Mouse (Mus musculus): ENCODE results near the gene 4833439L19Rik. TPM values are rescaled to one million over a fixed set of nuclear protein-coding genes. Genes with fewer than 3 reads are reported as not detected.

The 4833439L19Rik gene
- polyA plus RNA-seq, 1 experiment from 2014 or later, result 156 TPM

DNA sequence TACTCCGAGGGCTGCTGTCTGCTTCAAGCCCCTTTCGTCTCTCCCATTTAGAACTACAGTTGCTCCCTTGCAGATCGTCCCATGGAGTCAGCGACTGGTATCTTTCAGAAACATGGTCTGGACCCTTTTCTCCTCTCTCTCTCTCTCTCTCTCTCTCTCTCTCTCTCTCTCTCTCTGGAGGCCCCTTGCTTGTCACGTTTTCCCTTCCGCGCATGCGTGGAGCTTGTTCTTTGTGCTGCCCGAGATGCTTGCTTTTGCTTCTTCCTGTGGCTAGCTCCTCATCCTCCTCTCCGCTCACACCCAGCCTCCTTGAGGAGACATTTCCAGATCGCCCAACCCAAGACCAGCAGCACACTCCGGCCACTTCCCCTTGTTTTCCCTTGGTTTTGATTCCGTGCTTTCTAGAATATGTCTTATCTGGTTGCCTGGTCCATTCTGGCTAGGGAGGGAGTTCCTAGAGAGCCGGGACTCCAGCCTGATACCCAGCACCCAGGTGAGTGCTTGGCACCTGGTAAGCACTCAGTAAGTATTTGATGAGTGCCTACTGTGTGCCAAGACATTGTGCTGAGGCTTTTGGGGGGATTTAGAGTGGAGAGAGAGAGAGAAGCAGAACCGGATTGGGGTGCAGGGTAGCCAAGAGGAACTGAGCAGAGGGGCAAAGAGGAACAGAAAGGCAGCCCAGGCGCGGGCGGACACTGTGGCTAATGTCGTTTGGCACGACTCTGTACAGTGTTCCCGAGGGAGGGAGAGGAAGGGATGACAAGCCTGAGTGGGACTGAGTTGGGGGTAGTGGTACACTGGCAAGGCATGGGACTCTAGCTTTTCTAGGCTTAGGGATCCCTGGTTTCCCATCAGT, 12.6 kb upstream of the 4833439L19Rik start:
- H3K36me3 ChIP-seq, result peaks cover 66% of the 10 kb centered on the region
- H3K9me3 ChIP-seq, result no peaks in the 10 kb centered on the region
- 81% methylated on average over 21 of the region's 21 CpGs for WGBS
- H3K9ac ChIP-seq, result no peak overlapping the region
- peaks cover 23% of the 10 kb centered on the region for H3K4me1 ChIP-seq
- no peak overlapping the region for H3K4me3 ChIP-seq
- no peak overlapping the region for H3K27ac ChIP-seq
- no peak overlapping the region for H3K4me2 ChIP-seq (replicated peaks)
- no peak for ATAC-seq (ENCODE audit: low FRiP score, low read depth)
- H3K27me3 ChIP-seq, result peaks cover 4% of the 10 kb centered on the region; the same call in 1 of the 2 replicates

DNA sequence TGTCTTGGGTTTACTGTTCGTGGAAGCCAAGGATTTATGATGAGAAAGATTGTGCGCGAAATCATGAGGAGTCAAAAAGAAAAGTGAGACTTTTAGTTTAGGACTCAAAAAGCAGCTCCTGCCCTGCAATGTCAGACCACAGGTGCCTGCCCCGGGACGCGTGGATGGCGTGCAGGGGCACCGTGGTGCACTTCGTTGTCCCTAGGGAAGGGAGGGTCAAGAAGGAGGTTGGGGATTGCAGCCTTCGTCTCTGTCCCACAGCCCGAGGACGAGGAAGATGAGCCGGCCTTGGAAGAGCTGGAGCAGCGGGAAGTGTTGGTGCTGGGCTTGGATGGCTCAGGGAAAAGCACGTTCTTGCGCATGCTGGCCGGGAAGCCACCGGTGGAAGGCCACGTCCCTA, 10.3 kb upstream of the 4833439L19Rik start:
- Histone ChIP-seq H3K9me3 (no peaks in the 10 kb centered on the region), H3K27me3 (peaks cover 4% of the 10 kb centered on the region; the same call in 1 of the 2 replicates), H3K4me1 (peaks cover 23% of the 10 kb centered on the region), H3K36me3 (peaks cover 43% of the 10 kb centered on the region), H3K9ac (peak overlapping the region; percentile 96), H3K4me3 (peak overlapping the region; percentile 98), H3K27ac (peak overlapping the region; percentile 73; the same call in 1 of the 2 replicates), H3K4me2 (replicated peaks) (peak overlapping the region; percentile 92)
- ATAC-seq (ENCODE audit: low FRiP score, low read depth), result no peak
- WGBS, result 2% methylated on average over 19 of the region's 19 CpGs

DNA sequence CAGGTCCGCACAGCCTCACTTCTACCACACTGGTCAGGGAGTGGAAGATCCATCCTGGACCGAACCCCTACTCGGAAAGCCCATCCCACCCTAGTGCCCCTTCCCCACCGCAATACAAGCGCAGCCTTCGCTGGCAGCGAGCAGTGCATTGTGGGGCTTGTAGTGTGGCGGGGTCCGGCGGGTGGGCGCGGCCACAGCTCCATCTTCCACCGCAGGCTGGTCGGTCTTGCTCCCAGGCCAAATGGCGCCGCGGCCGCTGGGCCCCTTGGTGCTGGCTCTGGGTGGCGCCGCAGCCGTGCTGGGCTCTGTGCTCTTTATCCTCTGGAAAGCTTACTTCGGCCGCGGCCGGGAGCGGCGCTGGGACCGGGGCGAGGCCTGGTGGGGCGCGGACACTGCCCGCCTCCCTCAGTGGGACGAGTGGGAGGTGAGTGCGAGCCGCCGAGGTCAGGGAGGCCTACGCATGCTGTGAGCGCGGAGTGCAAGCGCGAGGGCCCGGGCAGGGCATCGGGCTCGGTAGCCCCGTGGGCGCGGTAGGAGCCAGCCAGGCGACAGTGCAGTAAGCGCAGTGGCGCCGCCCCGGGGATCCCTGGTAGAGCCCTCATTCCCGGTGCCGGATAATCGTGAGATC, 9.7 kb upstream of the 4833439L19Rik start, which contains the start of gene Arl10:
TSS of gene Arl10 (plus strand) at position 162 of the 628 bp plus-strand sequence.
- peak within 1 kb of the TSS; percentile 96 for H3K9ac ChIP-seq
- H3K4me3 ChIP-seq, result peak within 1 kb of the TSS; percentile 98
- WGBS, result under 1% methylated on average over 55 of the region's 55 CpGs
- peak within 1 kb of the TSS; percentile 92 for H3K4me2 ChIP-seq (replicated peaks)
- no peaks in the 10 kb centered on the region for H3K9me3 ChIP-seq
- H3K27ac ChIP-seq, result peak within 1 kb of the TSS; percentile 73; the same call in 1 of the 2 replicates
- H3K36me3 ChIP-seq, result peaks cover 38% of the 10 kb centered on the region
- ATAC-seq (ENCODE audit: low FRiP score, low read depth), result peak; percentile 93
- peaks cover 4% of the 10 kb centered on the region; the same call in 1 of the 2 replicates for H3K27me3 ChIP-seq
- peaks cover 23% of the 10 kb centered on the region for H3K4me1 ChIP-seq

DNA sequence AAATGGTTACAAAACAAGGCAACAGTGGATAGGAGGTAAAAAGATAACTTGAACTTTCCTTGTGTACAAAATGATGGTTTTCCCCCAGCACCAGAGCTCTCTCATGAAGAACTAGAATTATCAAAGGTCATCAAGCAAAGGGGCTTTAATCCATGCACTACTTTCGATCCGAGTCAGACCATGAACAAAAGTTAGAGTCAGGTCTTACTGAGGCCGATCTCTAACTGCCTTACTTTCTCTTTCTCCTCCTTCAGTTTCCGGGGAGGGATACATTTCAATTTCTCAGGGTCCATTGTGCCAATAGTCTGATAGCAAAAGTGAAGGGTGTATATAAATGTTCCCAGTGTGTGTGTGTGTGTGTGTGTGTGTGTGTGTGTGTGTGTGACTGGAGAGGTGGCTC, 7.4 kb upstream of the 4833439L19Rik start:
- Histone ChIP-seq H3K27me3 (peaks cover 4% of the 10 kb centered on the region; the same call in 1 of the 2 replicates), H3K9me3 (no peaks in the 10 kb centered on the region), H3K36me3 (peaks cover 15% of the 10 kb centered on the region), H3K27ac (no peak overlapping the region), H3K4me3 (no peak overlapping the region), H3K9ac (no peak overlapping the region), H3K4me2 (replicated peaks) (no peak overlapping the region), H3K4me1 (peaks cover 23% of the 10 kb centered on the region)
- 87% methylated on average over 4 of the region's 4 CpGs for WGBS
- ATAC-seq (ENCODE audit: low FRiP score, low read depth), result no peak

DNA sequence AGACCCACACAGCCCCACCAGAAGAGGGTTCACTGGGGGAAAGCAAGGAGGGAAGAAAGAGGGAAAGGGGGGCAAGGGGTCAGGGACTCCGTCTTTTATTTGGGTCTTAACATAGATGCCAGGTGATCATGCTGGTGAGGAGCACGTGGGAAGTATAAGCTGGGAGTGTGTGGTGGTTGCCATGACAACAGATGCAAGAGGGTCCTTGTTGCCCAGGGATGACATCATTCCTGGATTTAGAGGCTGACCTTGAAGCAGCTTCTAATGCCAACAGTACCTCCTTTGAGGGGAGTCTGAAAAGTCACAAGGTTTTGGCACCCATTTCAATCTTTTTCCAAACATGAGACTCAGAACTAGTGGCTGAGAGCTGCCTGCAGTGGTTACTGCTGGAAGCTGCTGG, 6.4 kb upstream of the 4833439L19Rik start:
- H3K4me3 ChIP-seq, result no peak overlapping the region
- peaks cover 4% of the 10 kb centered on the region; the same call in 1 of the 2 replicates for H3K27me3 ChIP-seq
- H3K4me2 ChIP-seq (replicated peaks), result no peak overlapping the region
- WGBS, result 33% methylated on average over 2 of the region's 2 CpGs
- H3K4me1 ChIP-seq, result peaks cover 15% of the 10 kb centered on the region
- peaks cover 5% of the 10 kb centered on the region for H3K36me3 ChIP-seq
- ATAC-seq (ENCODE audit: low FRiP score, low read depth), result no peak
- H3K9ac ChIP-seq, result no peak overlapping the region
- H3K27ac ChIP-seq, result no peak overlapping the region
- H3K9me3 ChIP-seq, result no peaks in the 10 kb centered on the region

DNA sequence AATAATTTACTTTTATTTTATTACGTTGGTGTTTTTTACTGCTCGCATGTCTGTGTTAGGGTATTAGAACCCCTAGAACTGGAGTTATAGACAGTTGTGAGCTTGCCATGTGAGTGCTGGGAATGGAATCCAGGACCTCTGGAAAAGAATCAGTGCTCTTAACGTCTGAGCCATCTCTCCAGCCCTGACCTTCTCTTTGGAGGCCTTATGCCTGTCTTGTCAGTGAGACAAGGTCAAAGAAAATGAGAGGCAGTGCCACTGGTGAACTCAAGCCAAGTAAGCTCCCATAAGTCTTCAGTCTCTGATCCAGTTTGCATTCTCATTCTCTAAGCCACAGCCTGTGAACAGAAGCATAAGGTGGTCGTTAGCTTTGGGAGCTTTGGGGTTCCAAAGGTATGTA, 5.5 kb upstream of the 4833439L19Rik start:
- Histone ChIP-seq H3K36me3 (no peaks in the 10 kb centered on the region), H3K4me3 (no peak overlapping the region), H3K27ac (no peak overlapping the region), H3K9me3 (no peaks in the 10 kb centered on the region), H3K27me3 (peaks cover 4% of the 10 kb centered on the region; the same call in 1 of the 2 replicates), H3K9ac (no peak overlapping the region), H3K4me2 (replicated peaks) (no peak overlapping the region), H3K4me1 (peaks cover 6% of the 10 kb centered on the region)
- no peak for ATAC-seq (ENCODE audit: low FRiP score, low read depth)
- 78% methylated on average over 4 of the region's 4 CpGs for WGBS

DNA sequence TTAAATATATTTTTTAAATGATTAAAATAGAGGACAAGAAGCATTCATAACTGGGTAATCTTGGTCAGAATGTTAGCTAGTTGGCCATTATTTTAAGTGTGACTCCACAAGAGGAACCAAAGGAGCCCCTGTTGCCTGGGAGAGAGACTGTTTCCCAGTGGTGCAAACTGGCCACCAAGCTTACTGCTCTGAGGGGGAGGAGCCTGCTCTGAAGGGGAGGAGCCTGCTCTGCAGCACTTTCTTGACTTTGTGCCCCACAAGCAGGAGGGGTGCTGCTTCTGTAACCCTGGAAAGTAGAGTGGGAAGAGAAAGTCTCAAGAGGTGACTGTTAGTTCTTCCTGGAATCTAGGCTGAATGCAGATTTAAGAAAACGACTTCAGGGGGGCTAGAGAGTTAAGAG, 4.0 kb upstream of the 4833439L19Rik start:
- no peak overlapping the region for H3K4me2 ChIP-seq (replicated peaks)
- H3K4me1 ChIP-seq, result peaks cover 3% of the 10 kb centered on the region
- no peaks in the 10 kb centered on the region for H3K9me3 ChIP-seq
- no peak for ATAC-seq (ENCODE audit: low FRiP score, low read depth)
- no peak overlapping the region for H3K9ac ChIP-seq
- H3K36me3 ChIP-seq, result no peaks in the 10 kb centered on the region
- H3K4me3 ChIP-seq, result no peak overlapping the region
- 61% methylated on average over 1 of the region's 1 CpGs for WGBS
- no peak overlapping the region for H3K27ac ChIP-seq
- peaks cover 4% of the 10 kb centered on the region; the same call in 1 of the 2 replicates for H3K27me3 ChIP-seq

DNA sequence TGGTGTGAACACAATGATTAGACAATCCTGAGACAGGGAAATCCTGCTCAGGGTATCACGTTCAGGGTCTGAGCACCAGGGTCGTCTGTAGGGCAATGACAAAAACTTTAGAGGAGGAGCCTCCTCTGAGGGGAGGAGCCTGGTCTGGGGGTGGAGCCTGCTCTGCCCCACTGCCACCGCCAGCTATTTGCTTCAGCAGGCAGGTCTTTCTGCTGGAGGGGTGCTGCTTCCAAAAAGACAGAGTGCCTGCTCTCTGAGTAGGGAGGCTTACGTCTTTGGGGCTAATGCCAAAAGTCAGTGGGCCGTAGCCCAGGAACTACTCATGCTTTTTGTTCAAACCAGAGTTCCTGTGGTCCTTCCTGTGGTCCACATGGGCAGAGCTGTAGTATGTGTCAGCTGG, 3.1 kb upstream of the 4833439L19Rik start:
- Histone ChIP-seq H3K4me2 (replicated peaks) (no peak overlapping the region), H3K4me3 (no peak overlapping the region), H3K27me3 (no peaks in the 10 kb centered on the region), H3K4me1 (peaks cover 10% of the 10 kb centered on the region), H3K9ac (no peak overlapping the region), H3K9me3 (no peaks in the 10 kb centered on the region), H3K36me3 (0 out of 2 replicates have a peak, but pooled peaks cover 2% of the 10 kb centered on the region), H3K27ac (no peak overlapping the region)
- 42% methylated on average over 5 of the region's 5 CpGs for WGBS
- ATAC-seq (ENCODE audit: low FRiP score, low read depth), result no peak

DNA sequence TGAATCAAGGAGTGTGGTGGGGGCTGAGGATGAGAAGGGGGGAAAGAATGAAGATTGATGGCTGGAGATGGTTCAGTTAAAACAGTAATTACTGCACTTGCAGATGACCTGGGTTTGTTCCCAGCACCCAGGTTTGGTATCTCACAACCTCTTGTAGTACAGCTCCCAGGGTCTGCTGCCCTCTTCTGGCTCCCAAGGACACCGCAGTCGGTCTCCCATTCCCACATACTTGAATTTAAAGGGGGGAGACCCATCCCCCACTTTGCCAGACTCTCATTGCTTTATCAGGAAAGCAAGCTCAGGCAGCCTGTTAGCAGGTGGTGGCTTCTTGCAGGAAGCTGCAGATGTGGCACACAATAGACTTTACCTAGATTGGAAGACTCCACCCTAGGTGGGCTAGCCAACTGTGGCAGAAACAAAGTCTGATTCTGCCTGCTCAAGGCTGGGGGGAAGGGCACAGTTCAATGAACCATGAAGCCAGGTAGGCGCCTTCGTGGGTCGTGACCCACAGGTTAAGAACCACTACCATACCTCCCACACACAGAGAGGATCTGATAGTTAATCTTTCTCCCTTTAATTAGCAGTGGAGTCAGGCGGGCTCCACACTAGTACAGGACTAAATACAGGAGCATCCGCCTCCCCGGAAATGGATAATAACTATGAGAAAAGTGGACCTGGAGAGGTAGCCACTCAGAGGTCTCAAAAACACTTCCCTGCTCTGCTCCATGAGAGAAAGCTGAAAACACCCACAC, 535 bp upstream of the 4833439L19Rik start:
- 47% methylated on average over 8 of the region's 8 CpGs for WGBS
- no peak overlapping the region for H3K27ac ChIP-seq
- no peaks in the 10 kb centered on the region for H3K9me3 ChIP-seq
- peak overlapping the region; percentile 93 for H3K4me2 ChIP-seq (replicated peaks)
- peaks cover 12% of the 10 kb centered on the region for H3K4me1 ChIP-seq
- H3K9ac ChIP-seq, result peak overlapping the region; percentile 15; the same call in 1 of the 2 replicates
- peak overlapping the region; percentile 77 for H3K4me3 ChIP-seq
- peaks cover 27% of the 10 kb centered on the region for H3K36me3 ChIP-seq
- H3K27me3 ChIP-seq, result no peaks in the 10 kb centered on the region
- ATAC-seq (ENCODE audit: low FRiP score, low read depth), result peak; percentile 54; the same call in 1 of the 2 replicates

DNA sequence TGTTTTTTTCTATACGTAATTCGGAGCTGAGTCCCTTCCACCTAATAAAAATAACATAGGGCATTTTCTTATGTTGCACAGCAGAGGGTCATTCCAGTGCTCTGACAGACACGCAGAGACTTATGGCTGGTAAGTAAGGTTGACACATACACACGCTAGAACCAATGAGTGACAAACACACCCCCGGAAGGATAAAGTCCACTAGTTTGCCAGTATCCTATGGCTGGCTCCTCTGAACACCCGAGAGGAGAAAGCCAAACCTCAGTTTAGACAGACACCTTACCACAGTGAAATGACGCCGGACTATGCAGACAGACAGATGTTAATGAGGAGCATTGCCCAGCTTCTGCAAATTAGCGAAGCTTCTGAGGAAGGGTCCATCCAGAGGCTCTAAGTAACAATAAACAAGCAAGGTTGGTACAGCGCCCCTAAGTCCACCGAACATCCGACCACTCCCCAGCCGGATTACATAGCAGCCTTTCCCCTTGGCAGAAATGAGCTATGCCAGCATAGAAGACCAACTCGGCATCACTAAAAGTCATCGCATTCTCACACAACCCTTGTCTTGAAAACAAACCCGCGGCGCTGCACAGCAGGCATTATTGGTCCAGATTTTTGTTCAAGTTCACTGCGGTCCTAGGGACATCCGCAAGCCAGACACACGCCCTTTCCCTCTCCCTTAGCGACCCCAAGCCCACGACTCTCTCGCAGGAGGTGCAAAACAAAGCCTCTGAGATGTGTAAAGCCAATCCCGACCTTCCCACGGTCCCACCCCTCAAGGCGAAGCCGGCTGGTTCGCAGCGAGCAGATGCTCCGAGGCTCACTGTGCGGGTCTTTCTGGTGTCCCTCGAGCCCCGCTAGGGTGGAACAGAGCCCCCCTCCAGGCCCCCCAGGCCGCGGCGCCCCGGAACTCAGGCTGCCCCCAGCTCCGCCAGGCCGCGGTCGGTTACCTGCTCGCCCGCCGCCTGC, 719 bp downstream of the 4833439L19Rik start:
- H3K36me3 ChIP-seq, result peaks cover 39% of the 10 kb centered on the region
- no peaks in the 10 kb centered on the region for H3K9me3 ChIP-seq
- no peaks in the 10 kb centered on the region for H3K27me3 ChIP-seq
- peak overlapping the region; percentile 65 for H3K27ac ChIP-seq
- peak overlapping the region; percentile 93 for H3K4me2 ChIP-seq (replicated peaks)
- peak; percentile 60 for ATAC-seq (ENCODE audit: low FRiP score, low read depth)
- peaks cover 12% of the 10 kb centered on the region for H3K4me1 ChIP-seq
- peak overlapping the region; percentile 91 for H3K9ac ChIP-seq
- H3K4me3 ChIP-seq, result peak overlapping the region; percentile 77
- WGBS, result 10% methylated on average over 45 of the region's 45 CpGs

DNA sequence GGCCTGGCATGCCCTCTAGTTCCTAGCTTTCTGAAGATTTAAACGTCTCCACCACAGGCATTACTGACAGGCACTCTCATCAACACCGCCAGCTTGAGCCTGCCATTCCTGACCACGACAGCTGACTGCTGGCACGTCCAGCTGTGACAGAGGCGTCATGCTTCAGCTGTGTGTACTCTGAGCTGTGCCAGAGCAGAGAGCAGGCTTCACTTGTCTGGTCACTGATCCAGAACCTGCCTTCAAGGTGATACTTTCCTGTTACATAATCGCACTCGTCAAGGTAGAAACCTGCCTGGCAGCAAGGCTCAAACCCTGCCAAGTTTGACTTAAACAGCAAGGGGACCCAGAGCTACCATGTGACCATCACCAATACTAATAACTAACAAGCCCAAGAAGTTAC, 2.7 kb downstream of the 4833439L19Rik start:
- WGBS, result 81% methylated on average over 7 of the region's 7 CpGs
- Histone ChIP-seq H3K9me3 (no peaks in the 10 kb centered on the region), H3K4me1 (peaks cover 12% of the 10 kb centered on the region)

More for the DNA sequence above, 2.7 kb downstream of the 4833439L19Rik start:
- peaks cover 59% of the 10 kb centered on the region for H3K36me3 ChIP-seq
- no peak overlapping the region for H3K4me2 ChIP-seq (replicated peaks)
- H3K4me3 ChIP-seq, result no peak overlapping the region
- no peaks in the 10 kb centered on the region for H3K27me3 ChIP-seq
- ATAC-seq (ENCODE audit: low FRiP score, low read depth), result no peak
- no peak overlapping the region for H3K27ac ChIP-seq
- H3K9ac ChIP-seq, result no peak overlapping the region
